Mouse (Mus musculus) embryonic facial prominence, embryonic 13.5 days (tissue): ENCODE results near the gene Cryba1. TPM values are rescaled to one million over a fixed set of nuclear protein-coding genes. Genes with fewer than 3 reads are reported as not detected.

Experiments used
- ATAC-seq: fragments of 200-750 bp; cut with Nextera tagmentation; 2 replicates; pipeline ENCODE4 v1.8.0; 2017; ENCODE audit warnings: low read depth; ENCODE audit not compliant: insufficient number of reproducible peaks, insufficient read depth, low FRiP score, low TSS enrichment
- H3K27ac ChIP-seq: fragments of 300-500 bp; sonication (generic); 2 replicates; pipeline ENCODE4 v1.5.1; 2015; ENCODE audit warnings: moderate library complexity, mild to moderate bottlenecking, inconsistent platforms
- H3K27me3 ChIP-seq: fragments of 300-500 bp; sonication (generic); 2 replicates; pipeline ENCODE4 v1.6.1; 2015; ENCODE audit warnings: mild to moderate bottlenecking, inconsistent platforms
- H3K36me3 ChIP-seq: fragments of 300-500 bp; sonication (generic); 2 replicates; pipeline ENCODE4 v1.6.1; 2015; ENCODE audit warnings: mild to moderate bottlenecking, inconsistent platforms
- H3K4me1 ChIP-seq: fragments of 300-500 bp; sonication (generic); 2 replicates; pipeline ENCODE4 v1.6.1; 2015; ENCODE audit warnings: inconsistent platforms
- H3K4me2 ChIP-seq: fragments of 300-500 bp; sonication (generic); 2 replicates; pipeline ENCODE4 v1.6.1; 2015; ENCODE audit warnings: moderate library complexity, mild to moderate bottlenecking, inconsistent platforms
- H3K4me3 ChIP-seq: fragments of 300-500 bp; sonication (generic); 2 replicates; pipeline ENCODE4 v1.5.1; 2015; ENCODE audit warnings: mild to moderate bottlenecking, inconsistent platforms
- H3K9ac ChIP-seq: fragments of 300-500 bp; sonication (generic); 2 replicates; pipeline ENCODE4 v1.6.1; 2015; ENCODE audit warnings: mild to moderate bottlenecking, inconsistent platforms
- H3K9me3 ChIP-seq: fragments of 300-500 bp; sonication (generic); 2 replicates; pipeline ENCODE4 v1.6.1; 2016; ENCODE audit warnings: inconsistent platforms
- WGBS: fragments of 180-500 bp; shearing (Covaris S2); methylation state at CpG from one replicate; pipeline ENCODE4 v1.1.7; 2015; ENCODE audit warnings: mixed read lengths; 5-methylcytosine and 5-hydroxymethylcytosine counted together
- polyA plus RNA-seq: library from polyadenylated mRNA; unstranded; fragments of >200 nt; fragmentation: Nextera tagmentation; extraction: Ambion mirVana; gene quantifications from 2 replicates; pipeline ENCODE4 v1.2.1, GENCODE M21; 2015

Gene Cryba1
- polyA plus RNA-seq, 1 experiment from 2014 or later, result not detected

DNA sequence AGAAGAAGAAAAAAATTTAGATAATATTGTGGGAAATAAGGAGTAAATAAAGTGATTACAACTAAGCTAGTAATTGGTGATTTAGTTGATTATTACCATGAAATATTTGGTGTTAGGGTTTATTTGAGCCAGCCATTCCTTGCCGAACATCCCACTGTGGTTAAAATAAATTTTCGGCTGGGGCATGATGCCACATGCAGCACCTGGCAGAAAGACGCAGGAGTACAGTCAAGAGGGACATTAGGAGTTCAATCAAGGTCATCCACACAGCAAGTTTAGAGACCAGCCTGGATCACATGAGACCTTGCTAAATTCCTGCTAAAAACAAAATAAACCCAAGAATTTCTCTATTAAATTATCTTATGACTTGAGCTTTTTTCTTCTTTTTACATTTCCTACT, 16.0 kb downstream of the Cryba1 start:
- Histone ChIP-seq H3K4me2 (no peak overlapping the region), H3K27ac (no peak overlapping the region), H3K9ac (no peak overlapping the region), H3K9me3 (no peaks in the 10 kb centered on the region), H3K4me3 (no peak overlapping the region), H3K27me3 (no peaks in the 10 kb centered on the region), H3K36me3 (peaks cover 37% of the 10 kb centered on the region), H3K4me1 (no peaks in the 10 kb centered on the region)
- WGBS, result 74% methylated on average over 3 of the region's 3 CpGs
- ATAC-seq, result no peak

DNA sequence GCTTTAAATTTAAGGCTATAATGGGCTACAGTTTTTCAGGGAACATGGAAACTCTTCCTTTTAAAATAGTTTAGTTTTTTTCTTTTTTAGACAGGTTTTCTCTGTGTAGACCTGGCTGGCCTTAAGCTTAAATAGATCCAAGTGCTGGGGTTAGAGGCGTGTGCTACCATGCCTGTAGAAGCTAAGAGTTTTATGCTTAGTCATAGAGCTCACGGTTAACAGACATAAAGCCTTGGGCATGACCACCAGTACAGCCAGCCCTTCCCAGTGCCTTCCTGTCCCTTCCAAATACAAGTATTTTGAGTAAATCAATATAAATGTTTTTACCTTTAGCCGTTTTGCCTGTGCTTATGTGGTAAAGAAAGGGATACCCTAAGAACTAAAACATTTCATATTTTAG, 19.2 kb downstream of the Cryba1 start:
- ATAC-seq, result no peak
- no peak overlapping the region for H3K27ac ChIP-seq
- 92% methylated on average over 3 of the region's 3 CpGs for WGBS

GRCm38 (mm10) chr11:77697232-77697631, 27.9 kb downstream of the Cryba1 start:
- WGBS, result 78% methylated on average over 2 of the region's 2 CpGs
- H3K27ac ChIP-seq, result no peak overlapping the region
- H3K4me1 ChIP-seq, result 0 out of 2 replicates have a peak, but pooled peaks cover 5% of the 10 kb centered on the region
- no peaks in the 10 kb centered on the region for H3K9me3 ChIP-seq
- H3K9ac ChIP-seq, result no peak overlapping the region
- ATAC-seq, result no peak
- H3K4me2 ChIP-seq, result no peak overlapping the region
- H3K27me3 ChIP-seq, result no peaks in the 10 kb centered on the region
- H3K4me3 ChIP-seq, result no peak overlapping the region
- H3K36me3 ChIP-seq, result peaks cover 74% of the 10 kb centered on the region

More for the DNA sequence above, 19.2 kb downstream of the Cryba1 start:
- no peaks in the 10 kb centered on the region for H3K9me3 ChIP-seq
- no peak overlapping the region for H3K9ac ChIP-seq
- no peak overlapping the region for H3K4me3 ChIP-seq
- no peak overlapping the region for H3K4me2 ChIP-seq
- peaks cover 55% of the 10 kb centered on the region for H3K36me3 ChIP-seq
- no peaks in the 10 kb centered on the region for H3K4me1 ChIP-seq
- H3K27me3 ChIP-seq, result no peaks in the 10 kb centered on the region

DNA sequence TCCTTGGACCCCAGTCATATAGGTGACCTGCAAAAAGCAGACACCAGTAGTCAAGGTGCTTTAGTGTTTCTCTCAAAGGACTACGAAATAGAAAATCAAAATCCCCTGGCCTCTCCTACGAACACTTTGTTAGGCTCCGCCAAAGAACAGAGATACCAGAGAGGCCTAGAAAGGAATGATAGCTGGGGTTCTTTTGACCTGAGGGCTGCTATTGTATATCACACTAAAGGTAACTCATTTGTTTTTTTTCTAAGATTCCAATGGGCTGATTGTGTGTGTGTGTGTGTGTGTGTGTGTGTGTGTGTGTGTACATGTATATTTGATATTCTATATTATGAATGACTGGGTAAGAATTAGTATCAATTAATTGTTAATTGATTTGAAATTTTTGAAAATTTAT, 32.1 kb downstream of the Cryba1 start:
- Histone ChIP-seq H3K27me3 (no peaks in the 10 kb centered on the region), H3K4me3 (no peak overlapping the region), H3K27ac (no peak overlapping the region), H3K9me3 (no peaks in the 10 kb centered on the region), H3K36me3 (peaks cover 58% of the 10 kb centered on the region), H3K4me1 (peaks cover 12% of the 10 kb centered on the region), H3K4me2 (no peak overlapping the region), H3K9ac (no peak overlapping the region)
- 91% methylated on average over 3 of the region's 3 CpGs for WGBS
- no peak for ATAC-seq

DNA sequence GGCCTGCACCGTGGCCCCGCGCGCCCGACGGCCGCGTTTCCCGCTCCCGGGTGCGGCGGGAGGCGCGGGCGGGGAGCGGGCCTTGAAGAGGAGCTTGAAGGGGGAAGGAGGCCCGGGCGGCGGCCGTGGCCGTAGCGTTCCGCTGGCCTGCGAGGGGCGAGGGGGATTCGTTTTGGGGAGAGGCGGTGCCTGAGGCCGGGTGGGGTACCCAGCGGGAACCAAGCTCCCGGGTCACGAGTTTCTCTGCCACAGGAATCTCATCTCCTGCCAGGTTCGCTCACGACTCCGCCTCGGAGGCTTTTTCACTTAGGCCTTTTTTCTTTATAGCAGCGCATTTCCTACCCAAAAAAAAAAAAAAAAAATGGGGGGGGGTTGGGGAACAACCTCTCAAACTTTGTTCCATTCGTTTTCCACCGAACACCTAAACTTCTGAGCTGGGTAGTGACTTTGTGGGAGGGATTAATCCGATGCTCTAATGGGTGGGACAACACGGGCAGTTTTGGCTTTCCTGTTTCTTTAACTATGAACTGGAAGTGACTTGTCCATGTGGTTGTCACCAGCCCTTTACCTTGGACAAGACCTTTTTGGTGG, 37.4 kb downstream of the Cryba1 start:
- WGBS, result under 1% methylated on average over 38 of the region's 40 CpGs
- peak overlapping the region; percentile 99 for H3K27ac ChIP-seq
- peaks cover 8% of the 10 kb centered on the region for H3K4me1 ChIP-seq
- ATAC-seq, result no peak
- no peaks in the 10 kb centered on the region for H3K27me3 ChIP-seq
- peak overlapping the region; percentile 71 for H3K4me2 ChIP-seq
- H3K9me3 ChIP-seq, result no peaks in the 10 kb centered on the region
- peak overlapping the region; percentile 99 for H3K9ac ChIP-seq
- H3K36me3 ChIP-seq, result peaks cover 18% of the 10 kb centered on the region
- H3K4me3 ChIP-seq, result peak overlapping the region; percentile 99

DNA sequence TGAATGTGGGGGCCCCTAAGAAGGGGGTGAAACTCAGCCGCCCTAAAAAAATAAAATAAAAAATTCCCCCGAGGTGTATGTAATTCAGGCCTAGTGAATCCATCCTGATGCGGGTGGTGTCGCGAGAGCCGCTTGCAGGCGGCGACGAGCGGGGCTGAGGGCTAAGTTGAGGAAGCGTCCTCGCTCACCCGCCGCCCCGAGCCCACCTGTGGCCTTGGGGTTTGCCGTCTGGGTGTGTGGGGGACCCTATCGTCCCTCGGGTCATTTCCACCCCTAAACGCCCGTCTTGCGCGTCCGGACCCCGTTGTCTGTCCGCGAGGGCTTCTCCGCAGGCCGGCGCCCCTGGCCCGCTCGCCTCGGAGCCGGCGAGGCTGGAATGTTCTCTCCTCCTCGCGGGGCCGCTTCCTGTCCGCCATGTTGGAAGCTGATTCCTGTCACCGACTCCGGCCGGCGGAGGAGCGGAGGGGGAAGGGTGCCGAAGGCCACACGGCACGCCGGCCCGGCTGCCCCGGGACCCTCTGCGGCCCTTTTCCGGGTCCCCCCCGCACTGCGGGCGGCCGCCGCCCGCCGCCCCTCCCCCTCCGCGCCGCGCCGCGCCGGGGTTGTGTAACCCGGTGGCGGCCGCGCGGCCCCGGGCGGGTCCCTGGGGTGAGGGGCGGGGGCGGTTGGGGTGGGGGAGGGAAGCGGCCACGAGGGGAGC, 38.1 kb downstream of the Cryba1 start:
- no peaks in the 10 kb centered on the region for H3K27me3 ChIP-seq
- H3K27ac ChIP-seq, result peak overlapping the region; percentile 99
- no peaks in the 10 kb centered on the region for H3K9me3 ChIP-seq
- H3K4me2 ChIP-seq, result peak overlapping the region; percentile 71
- under 1% methylated on average over 52 of the region's 76 CpGs for WGBS
- H3K36me3 ChIP-seq, result peaks cover 11% of the 10 kb centered on the region
- H3K4me3 ChIP-seq, result peak overlapping the region; percentile 99
- H3K9ac ChIP-seq, result peak overlapping the region; percentile 99
- peaks cover 7% of the 10 kb centered on the region for H3K4me1 ChIP-seq
- 0 out of 2 replicates have a peak, but pooled peaks have one; percentile 20 for ATAC-seq

DNA sequence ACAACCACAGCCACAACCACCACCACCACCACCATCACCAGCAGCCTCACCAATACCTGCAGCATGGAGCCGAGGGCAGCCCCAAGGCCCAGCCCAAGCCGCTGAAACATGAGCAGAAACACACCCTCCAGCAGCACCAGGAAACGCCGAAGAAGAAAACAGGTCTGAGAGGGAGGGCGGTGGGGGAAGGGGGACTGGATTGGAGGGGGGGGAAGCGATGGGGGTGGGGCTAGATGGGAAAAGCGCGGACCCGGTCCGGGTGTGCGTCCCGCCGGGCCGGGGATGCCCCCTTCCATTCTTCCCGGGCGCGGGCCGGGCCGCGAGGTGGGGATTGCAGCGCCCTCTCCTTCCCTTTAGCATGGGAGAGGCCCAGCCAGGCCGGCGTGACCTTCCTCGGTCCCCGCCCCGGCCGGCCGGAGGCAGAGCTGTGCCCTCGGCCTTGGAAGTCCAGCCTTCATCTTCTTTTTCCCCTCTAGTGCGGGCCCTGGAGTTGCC, 38.7 kb downstream of the Cryba1 start:
- Histone ChIP-seq H3K4me1 (peaks cover 7% of the 10 kb centered on the region), H3K4me2 (peak overlapping the region; percentile 71), H3K9me3 (no peaks in the 10 kb centered on the region), H3K36me3 (peaks cover 5% of the 10 kb centered on the region), H3K27ac (peak overlapping the region; percentile 99), H3K9ac (peak overlapping the region; percentile 99), H3K4me3 (peak overlapping the region; percentile 99), H3K27me3 (no peaks in the 10 kb centered on the region)
- WGBS, result 0% methylated on average over 28 of the region's 30 CpGs
- peak; percentile 60 for ATAC-seq

DNA sequence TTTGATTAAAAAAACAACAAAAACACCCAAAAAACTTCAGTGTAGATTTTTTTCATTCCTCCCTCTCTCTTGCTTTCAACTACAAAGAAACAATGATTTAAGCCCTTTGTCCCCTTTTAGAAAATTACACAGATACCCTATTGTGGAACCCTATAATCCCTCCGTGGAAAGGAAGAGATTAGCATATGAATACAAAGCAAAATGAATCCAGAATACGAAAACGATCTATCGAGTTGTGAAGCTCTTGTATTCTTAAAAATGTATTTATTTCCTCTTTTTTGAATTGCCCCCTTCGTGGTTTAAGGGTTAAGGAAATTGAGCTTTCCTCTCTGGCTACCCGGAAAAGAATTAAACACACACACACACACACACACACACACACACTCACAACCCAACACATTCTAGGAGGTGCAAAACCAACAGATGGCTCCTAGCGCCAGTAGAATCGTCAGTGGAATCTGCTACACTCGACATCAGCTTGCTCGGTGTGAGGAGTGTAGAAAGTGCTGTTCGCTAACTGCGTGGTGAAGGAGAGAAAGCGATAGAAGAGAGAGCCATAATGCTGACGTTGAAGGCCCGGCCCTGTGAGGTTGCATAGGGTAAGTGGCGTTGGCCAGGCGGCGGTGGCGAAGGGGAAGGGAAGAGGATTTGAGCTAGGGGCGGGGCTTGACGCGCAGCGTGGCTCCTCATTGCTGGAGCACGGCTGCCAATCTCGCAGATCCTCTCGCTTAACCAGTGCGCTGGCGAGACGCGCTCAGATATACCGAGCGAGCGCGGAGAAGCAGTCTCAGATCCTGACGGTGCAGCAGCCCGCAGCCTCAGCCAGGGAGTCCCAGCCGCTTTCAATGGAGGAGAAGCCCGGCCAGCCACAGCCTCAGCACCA, 39.5 kb downstream of the Cryba1 start, which contains the start of gene Nufip2:
Gene Nufip2 (plus strand): TSS at position 773 of the 883 bp plus-strand sequence.
- Histone ChIP-seq H3K36me3 (no peaks in the 10 kb centered on the region), H3K4me1 (peaks cover 5% of the 10 kb centered on the region), H3K4me3 (peak within 1 kb of the TSS; percentile 99), H3K27me3 (no peaks in the 10 kb centered on the region), H3K27ac (peak within 1 kb of the TSS; percentile 99), H3K4me2 (peak within 1 kb of the TSS; percentile 71), H3K9ac (peak within 1 kb of the TSS; percentile 99), H3K9me3 (no peaks in the 10 kb centered on the region)
- WGBS, result under 1% methylated on average over 38 of the region's 38 CpGs
- peak; percentile 97 for ATAC-seq

GRCm38 (mm10) chr11:77684896-77685295, 40.2 kb downstream of the Cryba1 start:
- Histone ChIP-seq H3K36me3 (no peaks in the 10 kb centered on the region), H3K4me3 (no peak overlapping the region), H3K4me2 (peak overlapping the region; percentile 71; the same call in 1 of the 2 replicates), H3K27me3 (no peaks in the 10 kb centered on the region), H3K27ac (no peak overlapping the region), H3K9ac (no peak overlapping the region), H3K4me1 (peaks cover 5% of the 10 kb centered on the region), H3K9me3 (no peaks in the 10 kb centered on the region)
- 86% methylated on average over 2 of the region's 2 CpGs for WGBS
- ATAC-seq, result no peak

DNA sequence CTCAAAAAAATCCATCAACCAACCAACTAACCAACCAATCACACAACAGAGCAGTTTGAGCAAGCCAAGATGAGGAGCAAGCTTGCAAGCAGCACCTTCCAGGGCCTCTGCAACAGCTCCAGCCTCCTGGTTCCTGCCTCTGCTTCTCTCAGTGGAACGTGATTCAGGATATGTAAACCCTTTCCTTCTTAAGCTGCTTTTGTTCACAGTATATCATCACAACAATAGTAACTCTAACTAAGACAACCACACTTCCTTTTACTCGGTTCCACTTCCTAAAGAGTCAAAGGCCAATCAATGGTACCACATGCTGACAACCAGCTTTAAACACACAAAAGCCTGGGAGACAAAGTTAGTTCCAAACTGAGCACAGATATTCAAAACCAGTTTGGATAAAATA, 45.1 kb downstream of the Cryba1 start:
- WGBS, result 12% methylated on average over 2 of the region's 2 CpGs
- Histone ChIP-seq H3K27ac (no peak overlapping the region), H3K9ac (no peak overlapping the region), H3K27me3 (no peaks in the 10 kb centered on the region), H3K36me3 (no peaks in the 10 kb centered on the region), H3K4me3 (no peak overlapping the region), H3K4me2 (no peak overlapping the region), H3K4me1 (no peaks in the 10 kb centered on the region), H3K9me3 (no peaks in the 10 kb centered on the region)
- ATAC-seq, result no peak

- Histone ChIP-seq H3K27ac (no peak overlapping the region), H3K4me1 (no peaks in the 10 kb centered on the region), H3K27me3 (no peaks in the 10 kb centered on the region), H3K4me2 (no peak overlapping the region), H3K4me3 (no peak overlapping the region), H3K9me3 (peaks cover 10% of the 10 kb centered on the region), H3K36me3 (no peaks in the 10 kb centered on the region), H3K9ac (no peak overlapping the region)
- no peak for ATAC-seq
- 64% methylated on average over 4 of the region's 4 CpGs for WGBS
These were observed 51.6 kb downstream of the Cryba1 start for GRCm38 (mm10) chr11:77673428-77673991.
